Mouse (Mus musculus) heart, embryonic 16.5 days (tissue): ENCODE measurements at regions not wholly inside any gene's neighbourhood (a gene's known extent, or its start where the extent isn't known, plus 50 kb on each side); places are given as distances from the start of the nearest gene placed in this dataset.
"Not testable (repeated sequence)": the region's sequence is repeated elsewhere in the genome, so short reads cannot be mapped to it uniquely, and the experiment has no call there.

ENCODE experiments used
- ATAC-seq: fragments of 200-750 bp; cut with Nextera tagmentation; replicated peaks from 2 replicates; pipeline ENCODE4 v1.8.0; 2017; ENCODE audit warnings: moderate number of reproducible peaks; ENCODE audit not compliant: insufficient read depth, low FRiP score; ENCODE audit errors: extremely low read depth
- H3K27ac ChIP-seq: fragments of 300-500 bp; sonication (generic); 2 replicates; pipeline ENCODE4 v1.5.1; 2014; ENCODE audit warnings: mild to moderate bottlenecking, low read length, control low read depth, moderate library complexity
- H3K27me3 ChIP-seq: fragments of 300-500 bp; sonication (generic); 2 replicates; pipeline ENCODE4 v1.6.1; 2014; ENCODE audit warnings: low read length, mixed read lengths; ENCODE audit not compliant: control insufficient read depth, insufficient read depth
- H3K36me3 ChIP-seq: fragments of 300-500 bp; sonication (generic); 2 replicates; pipeline ENCODE4 v1.6.1; 2014; ENCODE audit not compliant: control insufficient read depth, insufficient read depth
- H3K4me1 ChIP-seq: fragments of 300-500 bp; sonication (generic); 2 replicates; pipeline ENCODE4 v1.6.1; 2014; ENCODE audit warnings: low read length, mixed read lengths; ENCODE audit not compliant: control insufficient read depth, insufficient read depth
- H3K4me2 ChIP-seq: fragments of 300-500 bp; sonication (generic); 2 replicates; pipeline ENCODE4 v1.6.1; 2014; ENCODE audit warnings: low read depth, mild to moderate bottlenecking, control low read depth, low read length
- H3K4me3 ChIP-seq: fragments of 300-500 bp; sonication (generic); 2 replicates; pipeline ENCODE4 v1.5.1; 2014; ENCODE audit warnings: mild to moderate bottlenecking, control low read depth, low read length
- H3K9ac ChIP-seq: fragments of 300-500 bp; sonication (generic); 2 replicates; pipeline ENCODE4 v1.6.1; 2014; ENCODE audit warnings: low read length, control low read depth
- H3K9me3 ChIP-seq: fragments of 300-500 bp; sonication (generic); replicated peaks from 2 replicates; pipeline ENCODE4 v1.6.1; 2016; ENCODE audit warnings: low read length; ENCODE audit not compliant: control insufficient read depth
- WGBS: fragments of 180-500 bp; shearing (Covaris S2); extraction: QIAGEN DNeasy Blood & Tissue Kit; methylation state at CpG from one replicate; pipeline ENCODE4 v1.1.7; 2014; 5-methylcytosine and 5-hydroxymethylcytosine counted together

DNA sequence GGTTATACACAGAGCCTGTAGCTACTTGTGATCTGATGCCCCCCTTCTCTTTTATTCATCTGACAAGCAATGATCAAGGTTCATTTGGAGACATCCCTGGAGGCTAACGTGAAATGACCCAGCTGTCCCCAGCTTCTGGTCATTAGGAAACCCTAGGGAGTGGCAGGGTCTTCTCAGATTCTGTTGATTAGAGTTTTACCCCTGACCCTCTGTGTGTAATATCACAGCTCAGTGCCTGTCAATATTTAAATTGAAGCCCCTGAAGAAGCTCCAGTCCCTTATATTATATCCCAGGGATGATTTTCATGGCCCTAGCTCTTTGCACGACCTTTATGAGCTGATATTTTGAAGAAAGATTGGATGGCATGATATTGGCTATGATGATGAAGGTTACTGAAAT lies 508.5 kb upstream of the Igfbp7 start:
- no peaks in the 10 kb centered on the region for H3K4me1 ChIP-seq
- no peak overlapping the region for H3K4me3 ChIP-seq
- H3K4me2 ChIP-seq, result no peak overlapping the region
- H3K9me3 ChIP-seq, result no peaks in the 10 kb centered on the region
- no peaks in the 10 kb centered on the region for H3K27me3 ChIP-seq
- H3K27ac ChIP-seq, result no peak overlapping the region
- no peak for ATAC-seq
- 59% methylated on average over 2 of the region's 2 CpGs for WGBS
- H3K36me3 ChIP-seq, result no peaks in the 10 kb centered on the region
- H3K9ac ChIP-seq, result no peak overlapping the region

DNA sequence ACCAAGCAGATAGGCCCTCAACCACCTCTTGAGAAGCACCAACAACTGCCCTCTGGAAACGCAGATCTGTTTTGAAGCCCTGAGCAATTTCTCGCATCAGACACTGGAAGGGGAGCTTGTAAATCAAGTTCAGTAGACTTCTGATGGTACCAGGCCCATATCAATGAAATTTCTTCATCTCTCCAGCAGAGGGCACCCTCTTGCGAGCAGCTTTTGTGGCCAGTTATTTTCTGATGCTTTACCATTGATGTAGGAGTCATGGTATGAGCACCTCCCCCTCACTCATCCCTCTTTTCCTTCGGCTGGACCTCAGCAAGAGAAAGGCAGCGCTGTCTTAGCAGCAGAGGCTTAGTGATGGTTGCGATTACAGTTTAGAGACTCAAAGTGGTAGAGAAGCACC lies 501.4 kb upstream of the Igfbp7 start:
- no peak for ATAC-seq
- Histone ChIP-seq H3K36me3 (no peaks in the 10 kb centered on the region), H3K9me3 (no peaks in the 10 kb centered on the region)

DNA sequence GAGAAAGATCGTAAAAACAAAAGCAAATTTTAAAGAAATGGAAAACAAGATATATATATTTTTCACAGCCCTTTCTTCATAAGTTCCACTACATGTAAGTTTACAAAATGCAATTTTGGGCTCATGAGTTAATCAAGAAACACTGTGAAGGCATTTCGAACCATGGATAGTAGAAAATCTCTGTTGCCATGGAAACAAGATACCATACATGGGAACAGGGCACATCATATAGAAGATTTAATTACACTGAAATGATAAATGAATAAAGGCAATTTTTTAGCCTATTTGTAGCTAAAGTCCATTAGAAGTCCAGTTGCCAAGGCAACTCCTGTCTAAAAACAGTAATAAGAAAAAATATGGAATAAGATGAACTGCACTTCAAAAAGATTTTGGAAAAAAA lies 484.2 kb upstream of the Igfbp7 start:
- H3K4me2 ChIP-seq, H3K36me3 ChIP-seq, ATAC-seq, H3K27me3 ChIP-seq, H3K4me1 ChIP-seq, H3K9me3 ChIP-seq, H3K9ac ChIP-seq, H3K27ac ChIP-seq, H3K4me3 ChIP-seq: not testable (repeated sequence)
- 60% methylated on average over 2 of the region's 2 CpGs for WGBS

More for the DNA sequence above, 501.4 kb upstream of the Igfbp7 start:
- no peaks in the 10 kb centered on the region for H3K4me1 ChIP-seq
- no peak overlapping the region for H3K27ac ChIP-seq
- 43% methylated on average over 6 of the region's 6 CpGs for WGBS
- H3K4me3 ChIP-seq, result no peak overlapping the region
- H3K4me2 ChIP-seq, result no peak overlapping the region
- no peaks in the 10 kb centered on the region for H3K27me3 ChIP-seq
- H3K9ac ChIP-seq, result no peak overlapping the region

- H3K4me2 ChIP-seq, result no peak overlapping the region
Observed at GRCm38 (mm10) chr5:77888534-77888933, 480.7 kb upstream of the Igfbp7 start.

GRCm38 (mm10) chr5:77871403-77871802 lies 463.6 kb upstream of the Igfbp7 start:
- Histone ChIP-seq H3K4me1 (no peaks in the 10 kb centered on the region), H3K9me3 (no peaks in the 10 kb centered on the region), H3K36me3 (no peaks in the 10 kb centered on the region), H3K4me2 (no peak overlapping the region), H3K27ac (no peak overlapping the region), H3K4me3 (no peak overlapping the region), H3K27me3 (no peaks in the 10 kb centered on the region), H3K9ac (no peak overlapping the region)
- no peak for ATAC-seq
- 75% methylated on average over 5 of the region's 5 CpGs for WGBS

More at GRCm38 (mm10) chr5:77888534-77888933, 480.7 kb upstream of the Igfbp7 start:
- Histone ChIP-seq H3K9me3 (no peaks in the 10 kb centered on the region), H3K4me1 (no peaks in the 10 kb centered on the region), H3K9ac (no peak overlapping the region), H3K27ac (no peak overlapping the region), H3K27me3 (no peaks in the 10 kb centered on the region), H3K36me3 (no peaks in the 10 kb centered on the region), H3K4me3 (no peak overlapping the region)
- 64% methylated on average over 9 of the region's 9 CpGs for WGBS
- ATAC-seq, result no peak

DNA sequence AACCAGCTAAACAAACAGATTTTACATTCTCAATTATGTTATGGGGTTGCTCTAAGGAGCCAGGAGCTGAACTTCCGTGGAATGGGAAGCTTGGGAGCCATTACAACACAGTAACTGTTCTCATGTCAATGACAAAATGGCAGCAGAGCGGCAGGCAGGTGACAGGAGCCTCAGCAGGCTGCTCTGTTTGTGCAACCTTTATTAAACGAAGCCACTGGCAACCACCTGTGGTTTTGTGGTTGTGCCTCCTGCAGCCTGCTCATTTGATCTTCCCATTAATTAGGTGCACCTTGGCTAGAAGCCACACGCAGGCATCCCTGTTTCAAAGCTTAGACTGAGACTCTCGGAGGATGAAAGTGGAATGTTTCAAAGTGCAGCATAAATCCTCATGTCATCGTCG lies 457.5 kb upstream of the Igfbp7 start:
- Histone ChIP-seq H3K9me3 (no peaks in the 10 kb centered on the region), H3K4me2 (no peak overlapping the region), H3K4me3 (no peak overlapping the region), H3K4me1 (no peaks in the 10 kb centered on the region), H3K27me3 (no peaks in the 10 kb centered on the region), H3K36me3 (no peaks in the 10 kb centered on the region), H3K9ac (no peak overlapping the region), H3K27ac (no peak overlapping the region)
- 76% methylated on average over 7 of the region's 7 CpGs for WGBS
- ATAC-seq, result no peak

- no peak for ATAC-seq
- Histone ChIP-seq H3K27ac (no peak overlapping the region), H3K9ac (no peak overlapping the region), H3K4me1 (no peaks in the 10 kb centered on the region), H3K4me3 (no peak overlapping the region), H3K9me3 (no peaks in the 10 kb centered on the region), H3K27me3 (no peaks in the 10 kb centered on the region), H3K36me3 (no peaks in the 10 kb centered on the region), H3K4me2 (no peak overlapping the region)
- 68% methylated on average over 6 of the region's 6 CpGs for WGBS
Observed at GRCm38 (mm10) chr5:77855191-77855590, 447.4 kb upstream of the Igfbp7 start.

GRCm38 (mm10) chr5:77853999-77854784 lies 446.4 kb upstream of the Igfbp7 start:
- H3K4me1 ChIP-seq, result no peaks in the 10 kb centered on the region
- no peak overlapping the region for H3K27ac ChIP-seq
- no peak overlapping the region for H3K9ac ChIP-seq
- no peaks in the 10 kb centered on the region for H3K36me3 ChIP-seq
- ATAC-seq, result no peak
- H3K4me2 ChIP-seq, result no peak overlapping the region
- H3K4me3 ChIP-seq, result no peak overlapping the region
- no peaks in the 10 kb centered on the region for H3K9me3 ChIP-seq
- 77% methylated on average over 12 of the region's 12 CpGs for WGBS
- no peaks in the 10 kb centered on the region for H3K27me3 ChIP-seq

GRCm38 (mm10) chr5:77851645-77852044 lies 443.8 kb upstream of the Igfbp7 start:
- no peak overlapping the region for H3K4me3 ChIP-seq
- no peak overlapping the region for H3K27ac ChIP-seq
- H3K4me1 ChIP-seq, result no peaks in the 10 kb centered on the region
- ATAC-seq, result no peak
- H3K9me3 ChIP-seq, result no peaks in the 10 kb centered on the region
- no peak overlapping the region for H3K9ac ChIP-seq
- no peaks in the 10 kb centered on the region for H3K27me3 ChIP-seq
- WGBS, result 88% methylated on average over 3 of the region's 3 CpGs
- no peaks in the 10 kb centered on the region for H3K36me3 ChIP-seq
- no peak overlapping the region for H3K4me2 ChIP-seq
